In genomic region chr1:22721706-22722105, GRCm38 (mm10) we compare ENCODE assay signal across 28 mouse cellular contexts.
"Had no signal": no experiment of that assay in that cellular context is flagged by ENCODE, and none has a peak within 500 bp of the region (broad histone marks: within the 10 kb centered on the region; RNA-seq: fewer than 3 reads in every experiment).

No protein-coding gene starts in this region.

- H3K9me3 ChIP-seq: embryonic facial prominence, embryonic 10.5 days; embryonic facial prominence, embryonic 12.5 days; embryonic facial prominence, embryonic 13.5 days; embryonic facial prominence, embryonic 15.5 days; forebrain, embryonic 10.5 days; forebrain, embryonic 12.5 days; forebrain, embryonic 13.5 days; forebrain, embryonic 15.5 days had no signal

- H3K27ac ChIP-seq: embryonic facial prominence, embryonic 10.5 days; embryonic facial prominence, embryonic 12.5 days; embryonic facial prominence, embryonic 13.5 days; embryonic facial prominence, embryonic 15.5 days; forebrain, embryonic 10.5 days; forebrain, embryonic 12.5 days; forebrain, embryonic 13.5 days; forebrain, embryonic 15.5 days; gastrocnemius, adult 2 months had no signal

- H3K27me3 ChIP-seq: embryonic facial prominence, embryonic 12.5 days; embryonic facial prominence, embryonic 13.5 days; embryonic facial prominence, embryonic 15.5 days; forebrain, embryonic 12.5 days; forebrain, embryonic 13.5 days; forebrain, embryonic 15.5 days had no signal

- H3K9ac ChIP-seq: embryonic facial prominence, embryonic 12.5 days; embryonic facial prominence, embryonic 13.5 days; embryonic facial prominence, embryonic 15.5 days; forebrain, embryonic 12.5 days; forebrain, embryonic 13.5 days; forebrain, embryonic 15.5 days; forebrain, postnatal 0 days had no signal

- H3K4me3 ChIP-seq: embryonic facial prominence, embryonic 10.5 days; embryonic facial prominence, embryonic 12.5 days; embryonic facial prominence, embryonic 13.5 days; embryonic facial prominence, embryonic 15.5 days; erythroblast, embryonic 14.5 days; forebrain, embryonic 10.5 days; forebrain, embryonic 12.5 days; forebrain, embryonic 13.5 days; forebrain, embryonic 15.5 days; gastrocnemius, adult 2 months had no signal

- ATAC-seq: forebrain, embryonic 13.5 days; forebrain, embryonic 14.5 days; forebrain, embryonic 15.5 days; forebrain, embryonic 16.5 days; forebrain, postnatal 0 days had no signal

- H3K4me2 ChIP-seq: embryonic facial prominence, embryonic 12.5 days; embryonic facial prominence, embryonic 13.5 days; embryonic facial prominence, embryonic 15.5 days; forebrain, embryonic 12.5 days; forebrain, embryonic 13.5 days; forebrain, embryonic 15.5 days had no signal

- H3K36me3 ChIP-seq: embryonic facial prominence, embryonic 10.5 days; embryonic facial prominence, embryonic 12.5 days; embryonic facial prominence, embryonic 13.5 days; embryonic facial prominence, embryonic 15.5 days; forebrain, embryonic 10.5 days; forebrain, embryonic 12.5 days; forebrain, embryonic 15.5 days had no signal

- DNase-seq: cerebellum, adult 2 months; cerebellum, adult 8-10 months; cerebellum, adult 9-10 months; cerebellum, adult 9-11 months; cerebellum, postnatal 10 days; cerebellum, postnatal 14 days; cerebellum, postnatal 25 days; cerebellum, postnatal 36 days; embryo, embryonic 11 days; forebrain, postnatal 0 days; gastrocnemius, adult 2 months; gastrocnemius, postnatal 10 days; gastrocnemius, postnatal 14 days; gastrocnemius, postnatal 25 days; gastrocnemius, postnatal 36 days; heart, adult 11 months; heart, adult 18-20 months had no signal

- H3K4me1 ChIP-seq: embryonic facial prominence, embryonic 10.5 days; embryonic facial prominence, embryonic 12.5 days; embryonic facial prominence, embryonic 13.5 days; embryonic facial prominence, embryonic 15.5 days; forebrain, embryonic 10.5 days; forebrain, embryonic 12.5 days; forebrain, embryonic 13.5 days; forebrain, embryonic 15.5 days had no signal
